Mouse (Mus musculus): ENCODE results near the gene Sun1. TPM values are rescaled to one million over a fixed set of nuclear protein-coding genes. Genes with fewer than 3 reads are reported as not detected.
A peak's percentile ranks its signal among the peaks of the same experiment; 100 is the strongest.

Gene Sun1
- 100 to 1,000 TPM; 109 to 132 TPM for total RNA-seq (2021)
- long read RNA-seq, experiment 1, full-length matches to known transcripts: 28 of 145 reads
- long read RNA-seq, experiment 1, partial matches to known transcripts: 28 of 145 reads
- long read RNA-seq, experiment 1, other reads (novel, unspliced or antisense): 89 of 145 reads
- long read RNA-seq, experiment 2, full-length matches to known transcripts: 29 of 108 reads
- long read RNA-seq, experiment 2, partial matches to known transcripts: 19 of 108 reads
- long read RNA-seq, experiment 2, other reads (novel, unspliced or antisense): 60 of 108 reads

- DNase-seq (ENCODE audit: low spot score in 2 of 2): peak; percentile 98 to 99
Observed at GRCm38 (mm10) chr5:139199995-139200769, at the start of gene Sun1. Gene Sun1 (plus strand): TSS chr5:139200637.

GRCm38 (mm10) chr5:139160899-139161298, 39.5 kb upstream of the Sun1 start:
- DNase-seq (ENCODE audit: low spot score in 2 of 2): no peak

GRCm38 (mm10) chr5:139161632-139162031, 38.8 kb upstream of the Sun1 start:
- DNase-seq (ENCODE audit: low spot score in 2 of 2): no peak

- no peak for DNase-seq (ENCODE audit: low spot score in 2 of 2)
Observed at GRCm38 (mm10) chr5:139166781-139167361, 33.6 kb upstream of the Sun1 start.

- DNase-seq (ENCODE audit: low spot score in 2 of 2): no peak
Observed at GRCm38 (mm10) chr5:139167548-139167947, 32.9 kb upstream of the Sun1 start.

GRCm38 (mm10) chr5:139171929-139172328, 28.5 kb upstream of the Sun1 start:
- no peak for DNase-seq (ENCODE audit: low spot score in 2 of 2)

- no peak for DNase-seq (ENCODE audit: low spot score in 2 of 2)
Observed at GRCm38 (mm10) chr5:139174141-139174540, 26.3 kb upstream of the Sun1 start.

GRCm38 (mm10) chr5:139174556-139175547, 25.6 kb upstream of the Sun1 start:
- DNase-seq (ENCODE audit: low spot score in 2 of 2): no peak

GRCm38 (mm10) chr5:139178895-139179631, 21.4 kb upstream of the Sun1 start:
- peak; percentile 85 to 87 for DNase-seq (ENCODE audit: low spot score in 2 of 2)

GRCm38 (mm10) chr5:139183131-139183530, 17.3 kb upstream of the Sun1 start:
- no peak for DNase-seq (ENCODE audit: low spot score in 2 of 2)

- DNase-seq (ENCODE audit: low spot score in 2 of 2): no peak
Observed at GRCm38 (mm10) chr5:139183601-139184000, 16.8 kb upstream of the Sun1 start.

GRCm38 (mm10) chr5:139184897-139185296, 15.5 kb upstream of the Sun1 start:
- DNase-seq (ENCODE audit: low spot score in 2 of 2): no peak

GRCm38 (mm10) chr5:139189726-139190125, 10.7 kb upstream of the Sun1 start:
- DNase-seq (ENCODE audit: low spot score in 2 of 2): no peak

- DNase-seq (ENCODE audit: low spot score in 2 of 2): peak; percentile 34 to 63
Observed at GRCm38 (mm10) chr5:139190958-139191357, 9.5 kb upstream of the Sun1 start.

GRCm38 (mm10) chr5:139198779-139199178, 1.7 kb upstream of the Sun1 start:
- no peak for DNase-seq (ENCODE audit: low spot score in 2 of 2)

- no peak for DNase-seq (ENCODE audit: low spot score in 2 of 2)
Observed at GRCm38 (mm10) chr5:139199636-139199994, 822 bp upstream of the Sun1 start.

GRCm38 (mm10) chr5:139200770-139201569, 533 bp downstream of the Sun1 start:
- DNase-seq (ENCODE audit: low spot score in 2 of 2): no peak

- DNase-seq (ENCODE audit: low spot score in 2 of 2): no peak
Observed at GRCm38 (mm10) chr5:139202127-139202526, 1.7 kb downstream of the Sun1 start.

GRCm38 (mm10) chr5:139203312-139203711, 2.9 kb downstream of the Sun1 start:
- peak; percentile 44 to 54 for DNase-seq (ENCODE audit: low spot score in 2 of 2)

Measured in left cerebral cortex, adult 18-20 months (tissue).